Mouse (Mus musculus) lung, embryonic 15.5 days (tissue): ENCODE results near the gene Btbd16. TPM values are rescaled to one million over a fixed set of nuclear protein-coding genes. Genes with fewer than 3 reads are reported as not detected.

Source experiments
- ATAC-seq: fragments of 200-750 bp; cut with Nextera tagmentation; 2 replicates; pipeline ENCODE4 v1.8.0; 2017; ENCODE audit warnings: moderate number of reproducible peaks, borderline replicate concordance; ENCODE audit not compliant: low FRiP score, low TSS enrichment; ENCODE audit errors: extremely low read depth
- H3K27ac ChIP-seq: fragments of 300-500 bp; sonication (generic); 2 replicates; pipeline ENCODE4 v1.5.1; 2015; ENCODE audit warnings: moderate library complexity, mild to moderate bottlenecking, inconsistent platforms
- H3K27me3 ChIP-seq: fragments of 300-500 bp; sonication (generic); 2 replicates; pipeline ENCODE4 v1.6.1; 2015; ENCODE audit warnings: inconsistent platforms
- H3K36me3 ChIP-seq: fragments of 300-500 bp; sonication (generic); 2 replicates; pipeline ENCODE4 v1.6.1; 2015; ENCODE audit warnings: inconsistent platforms
- H3K4me1 ChIP-seq: fragments of 300-500 bp; sonication (generic); 2 replicates; pipeline ENCODE4 v1.6.1; 2015; ENCODE audit warnings: inconsistent platforms
- H3K4me2 ChIP-seq: fragments of 300-500 bp; sonication (generic); 2 replicates; pipeline ENCODE4 v1.6.1; 2015; ENCODE audit warnings: inconsistent platforms, mild to moderate bottlenecking, moderate library complexity
- H3K4me3 ChIP-seq: fragments of 300-500 bp; sonication (generic); 2 replicates; pipeline ENCODE4 v1.5.1; 2015; ENCODE audit warnings: mild to moderate bottlenecking, inconsistent platforms
- H3K9ac ChIP-seq: fragments of 300-500 bp; sonication (generic); 2 replicates; pipeline ENCODE4 v1.6.1; 2015; ENCODE audit warnings: inconsistent platforms
- H3K9me3 ChIP-seq: fragments of 300-500 bp; sonication (generic); 2 replicates; pipeline ENCODE4 v1.6.1; 2016; ENCODE audit warnings: inconsistent platforms
- WGBS: fragments of 180-500 bp; shearing (Covaris S2); methylation state at CpG from one replicate; pipeline ENCODE4 v1.1.7; 2015; 5-methylcytosine and 5-hydroxymethylcytosine counted together
- polyA plus RNA-seq: library from polyadenylated mRNA; unstranded; fragments of >200 nt; fragmentation: Nextera tagmentation; extraction: Ambion mirVana; gene quantifications from 2 replicates; pipeline ENCODE4 v1.2.1, GENCODE M21; 2015

The Btbd16 gene
- polyA plus RNA-seq, 1 experiment from 2014 or later = not detected

DNA sequence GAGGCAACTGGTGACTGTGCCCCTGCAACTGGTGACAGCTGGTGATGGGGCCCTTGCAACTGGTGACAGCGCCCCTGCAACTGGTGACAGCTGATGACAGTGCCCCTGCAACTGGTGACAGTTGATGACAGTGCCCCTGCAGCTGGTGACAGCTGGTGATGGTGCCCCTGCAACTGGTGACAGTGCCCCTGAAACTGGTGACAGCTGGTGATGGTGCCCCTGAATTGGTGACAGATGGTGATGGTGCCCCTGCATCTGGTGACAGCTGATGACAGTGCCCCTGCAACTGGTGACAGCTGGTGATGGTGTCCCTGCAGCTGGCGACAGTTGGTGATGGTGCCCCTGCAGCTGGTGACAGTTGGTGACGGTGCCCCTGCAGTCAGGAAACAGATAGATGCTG is 52.5 kb downstream of the Btbd16 start:
- Histone ChIP-seq H3K27me3 (no peaks in the 10 kb centered on the region), H3K27ac (no peak overlapping the region), H3K36me3 (no peaks in the 10 kb centered on the region), H3K9me3 (no peaks in the 10 kb centered on the region), H3K9ac (no peak overlapping the region), H3K4me3 (no peak overlapping the region), H3K4me1 (0 out of 2 replicates have a peak, but pooled peaks cover 6% of the 10 kb centered on the region), H3K4me2 (no peak overlapping the region)
- ATAC-seq = no peak
- 74% methylated on average over 3 of the region's 3 CpGs for WGBS

- 39% methylated on average over 3 of the region's 3 CpGs for WGBS
- Histone ChIP-seq H3K36me3 (no peaks in the 10 kb centered on the region), H3K27ac (no peak overlapping the region), H3K9me3 (no peaks in the 10 kb centered on the region), H3K4me3 (no peak overlapping the region), H3K4me1 (0 out of 2 replicates have a peak, but pooled peaks cover 6% of the 10 kb centered on the region), H3K9ac (no peak overlapping the region), H3K4me2 (0 out of 2 replicates have a peak overlapping the region, but pooled peaks have one; percentile 10), H3K27me3 (no peaks in the 10 kb centered on the region)
- ATAC-seq = 0 out of 2 replicates have a peak, but pooled peaks have one; percentile 23
Measured at GRCm38 (mm10) chr7:130827431-130827830, 53.6 kb downstream of the Btbd16 start.

GRCm38 (mm10) chr7:130827844-130828403 is 54.1 kb downstream of the Btbd16 start:
- Histone ChIP-seq H3K4me3 (no peak overlapping the region), H3K9me3 (no peaks in the 10 kb centered on the region), H3K36me3 (no peaks in the 10 kb centered on the region), H3K27me3 (no peaks in the 10 kb centered on the region), H3K4me2 (peak overlapping the region; percentile 10; the same call in 1 of the 2 replicates), H3K9ac (no peak overlapping the region), H3K27ac (no peak overlapping the region), H3K4me1 (0 out of 2 replicates have a peak, but pooled peaks cover 6% of the 10 kb centered on the region)
- 0 out of 2 replicates have a peak, but pooled peaks have one; percentile 15 for ATAC-seq
- WGBS = 70% methylated on average over 9 of the region's 9 CpGs

- Histone ChIP-seq H3K27ac (no peak overlapping the region), H3K36me3 (no peaks in the 10 kb centered on the region), H3K4me1 (0 out of 2 replicates have a peak, but pooled peaks cover 6% of the 10 kb centered on the region), H3K9me3 (no peaks in the 10 kb centered on the region), H3K4me2 (no peak overlapping the region), H3K4me3 (no peak overlapping the region), H3K9ac (no peak overlapping the region), H3K27me3 (no peaks in the 10 kb centered on the region)
- ATAC-seq = no peak
- 66% methylated on average over 10 of the region's 10 CpGs for WGBS
Measured at GRCm38 (mm10) chr7:130828475-130828874, 54.6 kb downstream of the Btbd16 start.

- H3K4me2 ChIP-seq = no peak overlapping the region
- no peak overlapping the region for H3K27ac ChIP-seq
- H3K4me3 ChIP-seq = no peak overlapping the region
- 82% methylated on average over 5 of the region's 5 CpGs for WGBS
- H3K4me1 ChIP-seq = peaks cover 18% of the 10 kb centered on the region
- H3K36me3 ChIP-seq = no peaks in the 10 kb centered on the region
- H3K9me3 ChIP-seq = no peaks in the 10 kb centered on the region
- H3K27me3 ChIP-seq = no peaks in the 10 kb centered on the region
- no peak overlapping the region for H3K9ac ChIP-seq
- no peak for ATAC-seq
Measured at GRCm38 (mm10) chr7:130831586-130831985, 57.7 kb downstream of the Btbd16 start.

- Histone ChIP-seq H3K27me3 (no peaks in the 10 kb centered on the region), H3K4me1 (peaks cover 28% of the 10 kb centered on the region), H3K27ac (peak overlapping the region; percentile 74; the same call in 1 of the 2 replicates), H3K36me3 (no peaks in the 10 kb centered on the region), H3K4me3 (no peak overlapping the region), H3K9me3 (no peaks in the 10 kb centered on the region), H3K9ac (no peak overlapping the region), H3K4me2 (peak overlapping the region; percentile 28)
- WGBS = 20% methylated on average over 21 of the region's 21 CpGs
- ATAC-seq = peak; percentile 94
Measured at GRCm38 (mm10) chr7:130834299-130834698, 60.4 kb downstream of the Btbd16 start.

- H3K9ac ChIP-seq = no peak overlapping the region
- H3K9me3 ChIP-seq = no peaks in the 10 kb centered on the region
- peak overlapping the region; percentile 74 for H3K27ac ChIP-seq
- H3K4me2 ChIP-seq = peak overlapping the region; percentile 28
- H3K27me3 ChIP-seq = no peaks in the 10 kb centered on the region
- H3K36me3 ChIP-seq = no peaks in the 10 kb centered on the region
- peaks cover 28% of the 10 kb centered on the region for H3K4me1 ChIP-seq
- 9% methylated on average over 18 of the region's 18 CpGs for WGBS
- ATAC-seq = peak; percentile 5; the same call in 1 of the 2 replicates
- H3K4me3 ChIP-seq = no peak overlapping the region
Measured at GRCm38 (mm10) chr7:130834958-130835861, 61.3 kb downstream of the Btbd16 start.

- Histone ChIP-seq H3K9ac (no peak overlapping the region), H3K4me3 (no peak overlapping the region), H3K4me1 (peaks cover 28% of the 10 kb centered on the region), H3K4me2 (no peak overlapping the region), H3K9me3 (no peaks in the 10 kb centered on the region), H3K27me3 (no peaks in the 10 kb centered on the region), H3K27ac (no peak overlapping the region), H3K36me3 (no peaks in the 10 kb centered on the region)
- ATAC-seq = no peak
- 65% methylated on average over 9 of the region's 9 CpGs for WGBS
Measured at GRCm38 (mm10) chr7:130836066-130836465, 62.2 kb downstream of the Btbd16 start.

DNA sequence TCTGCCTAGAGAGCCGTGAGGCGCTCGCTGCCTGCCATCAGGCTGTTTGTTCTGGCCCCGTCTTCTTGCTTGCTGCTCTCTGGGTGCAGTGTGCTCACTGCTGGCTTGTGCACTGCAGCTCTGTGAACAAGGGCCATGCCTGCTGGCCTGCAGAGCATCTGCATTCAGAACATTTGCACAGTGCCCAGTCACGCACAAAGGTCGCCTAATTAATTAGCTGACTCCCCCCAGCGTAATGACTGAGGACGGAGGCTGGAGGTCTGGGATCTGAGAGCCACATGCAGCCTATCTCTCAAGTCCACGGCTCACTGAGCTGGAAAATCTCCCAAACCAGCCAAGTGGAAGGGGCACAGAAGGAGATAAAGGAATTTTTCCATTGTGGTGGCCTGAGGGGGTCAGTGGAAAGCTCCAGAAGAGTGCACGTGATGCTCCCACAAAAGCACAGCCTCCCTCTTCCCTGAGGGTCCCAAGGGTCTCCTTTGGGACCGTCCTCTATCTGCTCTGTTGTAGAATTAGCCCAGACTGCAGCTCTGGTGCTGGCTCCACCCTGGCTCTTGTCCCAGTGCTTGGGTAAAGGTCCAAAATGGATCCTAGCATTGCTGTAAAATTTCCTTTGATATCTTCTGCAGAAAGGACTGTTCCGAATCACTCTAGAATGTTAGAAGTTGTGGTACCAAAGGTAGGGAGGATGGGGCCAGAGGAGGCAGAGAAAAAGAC is 64.2 kb downstream of the Btbd16 start:
- Histone ChIP-seq H3K9me3 (no peaks in the 10 kb centered on the region), H3K36me3 (no peaks in the 10 kb centered on the region), H3K27me3 (no peaks in the 10 kb centered on the region), H3K4me1 (peaks cover 28% of the 10 kb centered on the region), H3K9ac (no peak overlapping the region), H3K4me2 (no peak overlapping the region), H3K4me3 (no peak overlapping the region), H3K27ac (peak overlapping the region; percentile 13)
- 46% methylated on average over 12 of the region's 12 CpGs for WGBS
- ATAC-seq = 0 out of 2 replicates have a peak, but pooled peaks have one; percentile 37

- peaks cover 28% of the 10 kb centered on the region for H3K4me1 ChIP-seq
- H3K4me2 ChIP-seq = no peak overlapping the region
- H3K4me3 ChIP-seq = no peak overlapping the region
- H3K36me3 ChIP-seq = no peaks in the 10 kb centered on the region
- 68% methylated on average over 3 of the region's 3 CpGs for WGBS
- ATAC-seq = no peak
- H3K9me3 ChIP-seq = no peaks in the 10 kb centered on the region
- peak overlapping the region; percentile 13 for H3K27ac ChIP-seq
- H3K9ac ChIP-seq = no peak overlapping the region
- H3K27me3 ChIP-seq = no peaks in the 10 kb centered on the region
Measured at GRCm38 (mm10) chr7:130838658-130839025, 64.8 kb downstream of the Btbd16 start.

DNA sequence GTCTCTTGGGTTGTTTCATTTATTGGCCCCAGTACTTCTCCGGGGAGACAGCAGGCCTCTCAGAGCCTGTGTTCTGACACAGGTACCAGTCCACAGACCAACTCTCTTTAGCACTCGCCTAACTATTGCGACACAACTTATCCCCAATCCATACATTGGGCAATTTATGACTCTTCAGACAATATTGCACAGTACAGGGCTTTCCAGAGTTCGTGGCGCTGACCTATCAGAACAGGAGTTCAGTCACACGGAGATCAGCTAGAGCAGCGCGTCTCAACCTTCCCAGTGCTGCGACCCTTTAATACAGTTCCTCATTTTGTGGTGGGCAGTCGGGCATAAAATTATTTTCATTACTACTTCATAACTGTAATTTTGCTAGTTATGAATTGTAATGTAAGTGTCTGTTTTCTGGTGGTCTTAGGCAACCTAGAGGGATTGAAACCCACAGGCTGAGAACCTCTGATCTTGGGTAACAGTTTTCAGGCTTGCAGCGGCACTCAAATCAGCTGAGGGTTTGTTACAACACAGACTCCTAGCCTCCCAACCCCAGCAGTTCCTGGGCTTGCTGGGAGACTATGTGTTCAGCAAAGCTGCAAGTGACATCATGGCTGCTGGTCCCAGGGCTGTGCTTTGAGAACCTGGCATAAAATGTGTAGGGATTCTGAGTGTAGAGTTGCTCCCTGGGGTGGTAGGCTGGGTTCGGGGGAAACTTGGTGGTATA is 65.7 kb downstream of the Btbd16 start:
- Histone ChIP-seq H3K4me3 (no peak overlapping the region), H3K4me2 (no peak overlapping the region), H3K27ac (no peak overlapping the region), H3K36me3 (no peaks in the 10 kb centered on the region), H3K27me3 (no peaks in the 10 kb centered on the region), H3K9me3 (no peaks in the 10 kb centered on the region), H3K9ac (no peak overlapping the region), H3K4me1 (peaks cover 28% of the 10 kb centered on the region)
- no peak for ATAC-seq
- WGBS = 86% methylated on average over 12 of the region's 12 CpGs
